Mouse (Mus musculus) kidney, adult 18-20 months (tissue): Measurements from ENCODE around the gene Gmppb.
A peak's percentile ranks its signal among the peaks of the same experiment; 100 is the strongest.

ENCODE experiments used
- DNase-seq: peaks from one replicate; pipeline ENCODE4 v3.0.0; 2021

Gmppb gene

GRCm38 (mm10) chr9:108051931-108052220 is 2.8 kb downstream of the Gmppb start:
- DNase-seq: no peak

- no peak for DNase-seq
Measured at GRCm38 (mm10) chr9:108052411-108052810, 3.4 kb downstream of the Gmppb start.

- DNase-seq: peak; percentile 99
Measured at GRCm38 (mm10) chr9:108052885-108053664, 4.0 kb downstream of the Gmppb start, which contains the start of gene Amigo3. TSS of gene Amigo3 (plus strand) at chr9:108053159.

GRCm38 (mm10) chr9:108053665-108054225 is 4.7 kb downstream of the Gmppb start:
- no peak for DNase-seq

- no peak for DNase-seq
Measured at GRCm38 (mm10) chr9:108054331-108055040, 5.4 kb downstream of the Gmppb start.

GRCm38 (mm10) chr9:108055061-108055460 is 6.0 kb downstream of the Gmppb start:
- no peak for DNase-seq

GRCm38 (mm10) chr9:108055661-108056237 is 6.7 kb downstream of the Gmppb start:
- DNase-seq: no peak

- no peak for DNase-seq
Measured at GRCm38 (mm10) chr9:108056361-108057261, 7.6 kb downstream of the Gmppb start.

- DNase-seq: no peak
Measured at GRCm38 (mm10) chr9:108057262-108057562, 8.2 kb downstream of the Gmppb start.

GRCm38 (mm10) chr9:108058291-108058690 is 9.2 kb downstream of the Gmppb start:
- no peak for DNase-seq

GRCm38 (mm10) chr9:108062142-108062541 is 13.1 kb downstream of the Gmppb start:
- DNase-seq: no peak

GRCm38 (mm10) chr9:108063361-108063760 is 14.3 kb downstream of the Gmppb start:
- no peak for DNase-seq

GRCm38 (mm10) chr9:108065491-108066011 is 16.5 kb downstream of the Gmppb start:
- peak; percentile 61 for DNase-seq

GRCm38 (mm10) chr9:108067199-108067598 is 18.2 kb downstream of the Gmppb start:
- DNase-seq: no peak

GRCm38 (mm10) chr9:108067900-108068299 is 18.9 kb downstream of the Gmppb start:
- peak; percentile 87 for DNase-seq

- DNase-seq: no peak
Measured at GRCm38 (mm10) chr9:108069007-108069406, 20.0 kb downstream of the Gmppb start.

- no peak for DNase-seq
Measured at GRCm38 (mm10) chr9:108069529-108069928, 20.5 kb downstream of the Gmppb start.

GRCm38 (mm10) chr9:108071801-108072200 is 22.8 kb downstream of the Gmppb start:
- DNase-seq: no peak

GRCm38 (mm10) chr9:108072481-108072924 is 23.5 kb downstream of the Gmppb start:
- DNase-seq: no peak

- no peak for DNase-seq
Measured at GRCm38 (mm10) chr9:108073141-108073930, 24.3 kb downstream of the Gmppb start.

GRCm38 (mm10) chr9:108080168-108080567 is 31.1 kb downstream of the Gmppb start, which contains the start of gene Mst1:
TSS of gene Mst1 (plus strand) at chr9:108080436.
- no peak for DNase-seq

- DNase-seq: no peak
Measured at GRCm38 (mm10) chr9:108082549-108082948, 33.5 kb downstream of the Gmppb start.
